Mouse (Mus musculus): Measurements from ENCODE around the gene Arhgap35.
"Not testable (repeated sequence)": the region's sequence is repeated elsewhere in the genome, so short reads cannot be mapped to it uniquely, and the experiment has no call there.

Arhgap35 gene

DNA sequence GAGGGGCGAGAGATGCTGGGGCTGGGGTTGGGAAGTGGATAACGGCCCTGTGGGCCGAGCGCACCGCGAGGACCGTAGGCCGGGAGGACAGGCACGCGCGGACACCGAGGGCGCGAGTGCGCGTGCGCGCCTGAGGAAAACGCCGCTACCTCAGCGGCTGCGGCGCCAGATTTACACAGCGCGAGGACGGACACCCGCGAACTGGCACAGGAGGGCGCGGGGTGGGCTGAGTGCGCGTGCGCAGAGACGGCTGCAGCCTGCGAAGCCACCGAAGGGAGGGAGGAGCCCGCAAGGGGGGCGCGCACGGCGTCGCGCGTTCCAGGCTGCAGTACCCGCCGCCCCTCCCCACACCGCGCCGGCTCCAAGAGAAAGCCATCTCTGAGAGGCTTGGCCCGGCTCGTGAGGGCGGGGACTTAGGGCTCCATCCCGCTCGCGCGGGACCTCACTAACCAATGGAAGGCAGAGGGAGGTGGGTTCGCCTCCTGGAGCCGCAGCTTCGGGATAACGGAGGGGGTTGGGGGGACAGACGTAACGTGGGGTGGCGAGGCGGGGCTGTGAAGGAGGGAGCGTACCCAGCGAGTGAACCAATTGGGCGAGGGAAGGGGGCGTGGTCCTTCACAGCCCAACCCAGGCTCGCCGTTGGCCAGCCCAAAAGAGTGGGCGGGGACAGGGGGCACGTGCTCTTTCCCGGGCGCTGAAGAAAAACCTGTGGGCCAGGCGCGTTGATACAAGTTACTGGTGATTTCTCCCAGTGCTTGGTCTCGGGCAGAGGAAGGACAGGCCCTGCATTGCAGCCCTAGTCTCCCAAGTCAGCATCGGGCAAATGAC is at the start of gene Arhgap35:
Gene Arhgap35, minus strand, starts transcription at position 106 of the 828 bp plus-strand sequence.
- peak; percentile 99 to 100 for DNase-seq

DNA sequence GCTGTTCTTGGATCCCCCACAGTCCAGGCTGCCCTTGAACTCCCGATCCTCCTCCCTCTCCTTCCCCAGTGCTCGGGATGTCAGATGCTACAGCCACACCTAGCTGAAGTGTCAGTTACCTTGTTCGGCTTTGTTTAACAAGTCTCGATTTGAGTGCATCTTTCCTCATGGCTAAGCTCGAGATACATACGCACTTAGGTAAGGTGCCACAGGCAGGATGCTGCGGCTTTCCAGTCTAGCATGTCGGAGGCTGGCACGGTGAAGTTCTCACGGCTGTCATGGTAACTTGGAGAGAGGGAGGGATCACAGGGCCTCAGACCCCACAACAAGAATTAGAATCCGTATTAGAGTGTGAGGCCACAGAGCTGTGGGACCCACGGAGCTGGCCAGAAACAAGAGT is 29.5 kb upstream of the Arhgap35 start:
- no peak for DNase-seq

DNA sequence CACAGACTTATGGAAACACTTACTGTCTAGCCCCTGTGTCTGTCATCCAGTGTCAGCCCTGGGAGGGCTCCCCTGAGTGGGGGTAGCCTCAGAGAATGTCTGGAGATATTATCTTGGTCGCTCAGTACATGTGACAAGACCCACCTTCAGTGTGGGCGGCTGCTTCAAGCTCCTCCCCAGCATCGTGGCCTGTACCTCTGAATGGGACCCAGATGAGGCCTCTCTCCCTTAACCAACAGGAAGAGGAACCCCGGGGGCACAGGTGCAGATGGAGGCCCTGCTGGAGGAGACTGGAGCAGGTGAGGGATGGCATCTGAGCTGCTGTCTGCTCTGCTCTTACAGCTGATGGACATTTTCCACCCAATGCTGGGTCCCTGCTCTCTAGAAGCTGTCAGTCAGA is 28.3 kb upstream of the Arhgap35 start:
- DNase-seq: not testable (repeated sequence)

DNA sequence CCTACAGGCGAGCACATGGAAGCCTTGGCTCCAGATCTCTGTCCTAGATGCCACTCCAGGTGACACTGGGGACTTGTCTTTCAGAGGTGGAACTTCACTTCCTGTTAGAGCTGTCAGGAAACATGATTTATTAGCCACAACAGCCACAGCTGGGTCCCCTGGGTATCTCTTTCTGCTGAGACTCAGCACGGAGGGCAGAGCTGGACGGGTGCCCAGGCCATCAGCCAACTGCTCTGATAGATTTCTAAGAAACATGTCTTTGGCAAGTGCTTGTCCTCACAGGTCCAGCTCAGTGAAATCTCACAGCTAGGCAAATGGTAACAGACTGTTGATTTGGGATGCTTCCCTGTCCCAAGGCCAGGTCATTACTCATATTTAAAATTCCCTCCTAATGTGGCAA is 24.2 kb upstream of the Arhgap35 start:
- DNase-seq: peak; percentile 65 to 78

DNA sequence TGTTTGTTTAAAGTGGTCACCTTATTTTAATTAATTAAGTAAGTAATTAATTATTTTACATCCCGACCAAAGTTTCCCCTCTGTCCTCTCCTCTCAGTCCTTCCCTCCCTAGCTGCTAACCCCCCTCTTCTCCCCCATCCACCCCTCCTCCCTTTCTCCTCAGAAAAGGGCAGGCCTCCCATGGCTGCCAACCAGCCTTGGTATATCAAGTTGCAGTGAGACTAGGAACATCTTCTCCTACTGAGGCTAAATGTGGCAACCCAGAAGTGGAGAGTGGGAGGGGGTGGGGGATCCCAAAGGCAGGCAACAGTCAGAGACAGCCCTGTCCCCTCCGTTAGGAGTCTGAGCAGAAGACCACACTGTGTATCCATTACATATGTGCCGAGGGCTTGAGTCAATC is 20.3 kb upstream of the Arhgap35 start:
- no peak for DNase-seq

DNA sequence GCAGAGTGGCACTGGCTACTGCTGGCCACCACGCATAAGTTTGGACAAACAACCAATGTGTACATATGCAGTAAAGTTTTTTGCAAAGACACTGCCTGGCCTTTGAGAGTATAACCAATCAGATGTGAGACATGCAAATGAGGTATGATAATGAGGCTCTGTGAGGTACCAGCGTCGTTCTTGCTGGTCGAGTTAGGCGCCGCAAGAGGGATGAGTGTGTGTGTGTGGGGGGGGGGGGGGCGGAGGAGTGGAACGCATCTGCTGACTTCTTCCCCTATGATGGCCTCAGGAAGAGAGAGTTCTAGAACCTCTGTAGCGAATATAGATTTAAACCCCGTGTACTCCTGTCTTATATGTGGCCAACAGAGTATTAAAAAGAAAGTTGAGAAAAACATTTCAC is 19.1 kb upstream of the Arhgap35 start:
- DNase-seq: not testable (repeated sequence)

DNA sequence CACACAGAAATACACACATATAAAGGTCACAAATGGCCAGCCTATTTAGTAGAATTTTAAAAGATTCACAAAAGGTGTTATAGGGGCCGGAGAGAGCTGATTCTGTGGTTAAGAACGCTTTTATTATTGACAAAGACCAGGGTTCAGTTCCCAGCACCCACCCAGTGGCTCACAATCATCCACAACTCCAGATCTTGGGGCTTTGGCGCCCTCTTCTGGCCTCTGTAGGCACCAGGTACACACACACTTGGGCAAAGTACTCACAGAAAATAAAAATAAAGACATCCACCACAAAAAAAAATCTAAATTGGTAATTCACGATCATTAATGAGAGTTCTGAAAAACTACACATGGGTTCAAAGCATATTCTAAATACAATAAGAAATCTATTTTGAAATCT is 17.1 kb upstream of the Arhgap35 start:
- DNase-seq: no peak

DNA sequence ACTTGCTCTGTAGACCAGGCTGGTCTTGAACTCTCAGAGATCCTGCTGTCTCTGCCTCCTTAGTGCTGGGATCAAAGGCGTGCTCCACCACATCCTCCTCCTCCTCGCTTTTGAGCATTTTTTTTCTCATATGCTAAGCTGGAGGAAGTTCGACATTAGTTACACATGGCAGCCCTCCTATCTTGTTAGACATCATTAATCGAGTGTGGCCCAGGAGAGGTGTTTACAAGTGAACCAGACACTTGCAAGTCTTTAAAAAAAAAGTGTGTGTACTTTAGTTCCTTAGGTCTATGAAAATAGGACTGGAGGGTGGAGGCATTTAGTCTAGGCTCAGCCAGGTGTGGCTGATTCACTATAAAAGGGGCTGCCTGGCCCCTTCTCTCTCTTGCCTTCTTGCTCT is 16.2 kb upstream of the Arhgap35 start:
- no peak for DNase-seq

DNA sequence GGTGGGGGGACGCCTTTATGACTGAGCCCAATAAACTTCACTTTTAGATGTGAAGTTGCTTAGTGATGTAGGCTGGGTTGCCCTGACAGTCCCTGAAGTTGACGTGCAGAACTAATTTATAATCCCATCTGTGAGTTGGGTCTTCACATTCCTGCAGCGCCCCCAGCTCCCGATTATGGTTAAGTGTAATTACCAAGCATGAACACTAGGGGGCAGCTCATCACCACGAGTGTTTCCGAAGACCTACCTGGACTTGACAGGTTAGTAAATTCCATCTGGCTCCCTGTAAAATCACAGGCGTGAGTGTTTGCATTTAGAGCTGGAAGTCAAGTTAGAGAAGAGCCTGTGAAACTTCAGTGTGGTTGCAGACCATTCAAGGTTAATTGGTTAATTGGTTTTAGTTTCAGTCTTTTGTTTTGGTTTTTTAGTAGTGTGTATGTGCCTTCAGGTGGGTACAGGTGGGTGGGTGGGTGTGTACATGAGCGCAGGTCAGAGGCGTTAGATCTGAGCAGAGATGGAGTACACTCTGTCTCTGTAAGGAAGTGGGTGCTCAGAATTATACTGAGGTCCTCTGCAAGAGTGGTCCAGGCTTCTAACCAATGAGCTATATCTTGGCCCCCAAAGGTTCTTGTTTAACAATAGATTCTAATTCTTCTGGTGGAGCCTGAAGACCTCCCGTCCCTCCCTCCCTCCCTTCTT is 15.0 kb upstream of the Arhgap35 start:
- DNase-seq: peak in 1 of 2 experiments; percentile 55

DNA sequence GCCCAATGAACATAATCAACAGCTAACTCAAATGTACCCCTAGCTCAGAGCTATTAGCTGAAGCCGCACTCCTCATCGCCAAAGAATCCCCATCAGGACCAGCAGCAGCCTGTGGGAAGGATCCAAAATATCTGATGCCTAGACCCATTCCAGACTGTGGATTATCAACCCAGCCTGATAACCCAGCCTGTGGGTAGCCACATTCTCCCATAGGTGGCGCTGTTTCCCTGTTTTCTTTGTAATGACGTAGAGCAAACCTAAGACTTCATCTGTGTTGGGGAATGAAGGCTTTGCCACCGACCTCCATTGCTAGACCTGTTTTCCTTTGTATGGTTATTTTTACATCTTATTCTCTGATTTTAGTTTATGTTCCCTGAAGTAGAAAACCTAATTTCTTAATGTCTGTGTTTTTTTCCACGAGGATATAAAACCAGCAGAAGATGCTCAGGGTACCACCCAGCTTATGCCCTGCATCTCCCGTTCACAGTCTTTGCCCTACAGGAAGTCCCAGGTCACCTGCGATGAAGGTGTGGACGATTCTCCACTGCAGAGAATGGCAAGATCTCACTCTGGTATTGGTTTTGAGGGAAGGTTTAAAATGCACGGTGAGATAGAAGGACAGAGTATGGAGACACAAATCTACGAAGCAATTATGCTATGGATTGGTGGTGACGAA is 13.4 kb upstream of the Arhgap35 start:
- DNase-seq: peak; percentile 57 to 78

DNA sequence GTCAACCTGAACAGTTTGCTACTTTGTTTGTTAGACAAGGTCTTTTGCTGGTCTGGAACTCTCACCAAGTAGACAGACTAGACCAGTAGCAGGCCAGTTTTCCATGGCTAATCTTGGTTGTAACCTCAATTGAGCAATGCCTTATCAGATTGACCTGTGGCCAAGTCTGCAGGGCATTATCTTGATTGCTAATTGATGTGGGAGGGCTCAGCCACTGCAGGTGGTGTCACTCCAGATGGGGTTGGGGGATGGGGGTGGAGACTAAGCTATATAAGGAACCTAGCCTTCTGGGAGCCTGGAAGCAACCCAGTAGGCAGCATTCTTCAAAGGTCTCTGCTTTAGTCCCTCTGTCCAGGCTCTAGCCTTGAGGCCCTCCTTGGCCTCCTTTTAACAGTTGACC is 8.9 kb upstream of the Arhgap35 start:
- peak; percentile 27 to 45 for DNase-seq

DNA sequence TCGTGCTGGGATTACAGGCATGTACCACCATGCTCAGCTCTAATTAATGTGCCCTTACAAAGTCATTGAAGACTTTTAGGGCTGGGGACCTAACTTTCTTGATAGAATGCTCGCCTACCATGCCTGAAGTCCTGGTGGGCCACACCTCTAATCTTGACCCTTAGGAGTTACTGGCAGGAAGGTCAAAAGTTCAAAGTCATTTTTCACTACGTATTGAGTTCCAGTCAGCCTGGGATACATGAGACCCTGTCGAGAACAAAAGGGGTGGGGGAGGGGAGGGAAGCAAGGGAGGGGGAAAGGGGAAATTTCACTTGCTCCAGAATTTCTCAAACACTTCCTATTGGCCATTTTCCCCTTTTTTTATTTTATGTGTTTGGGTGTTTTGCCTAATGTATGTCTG is 8.3 kb upstream of the Arhgap35 start:
- no peak for DNase-seq

DNA sequence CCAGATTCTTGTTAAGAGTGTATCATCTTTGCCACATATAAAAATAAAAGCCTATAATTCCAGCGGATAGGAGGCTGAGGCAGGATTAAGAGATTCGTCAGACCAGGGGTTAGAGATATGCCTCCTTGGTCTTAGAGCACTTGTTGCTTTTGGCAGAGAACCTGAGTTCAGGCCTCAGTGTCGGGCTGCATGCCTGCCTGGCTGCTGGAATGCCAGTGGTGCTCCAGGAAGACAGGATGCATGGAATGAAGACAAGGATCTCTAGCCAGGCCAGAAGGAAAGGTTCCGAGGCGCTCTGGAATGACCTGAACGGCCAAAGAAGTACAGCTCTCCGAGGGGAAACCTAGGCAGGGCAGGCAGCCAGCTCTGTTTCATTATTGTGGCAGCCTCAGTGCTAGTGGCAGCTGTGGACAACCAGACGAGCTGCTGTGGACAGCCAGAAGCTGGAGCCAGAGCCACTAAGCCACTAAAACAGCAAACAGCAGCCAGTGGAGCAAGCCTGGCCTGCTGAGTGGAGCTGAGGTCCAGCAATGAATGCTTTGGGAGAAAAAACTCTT is 6.4 kb upstream of the Arhgap35 start:
- peak in 1 of 2 experiments; percentile 14 for DNase-seq

DNA sequence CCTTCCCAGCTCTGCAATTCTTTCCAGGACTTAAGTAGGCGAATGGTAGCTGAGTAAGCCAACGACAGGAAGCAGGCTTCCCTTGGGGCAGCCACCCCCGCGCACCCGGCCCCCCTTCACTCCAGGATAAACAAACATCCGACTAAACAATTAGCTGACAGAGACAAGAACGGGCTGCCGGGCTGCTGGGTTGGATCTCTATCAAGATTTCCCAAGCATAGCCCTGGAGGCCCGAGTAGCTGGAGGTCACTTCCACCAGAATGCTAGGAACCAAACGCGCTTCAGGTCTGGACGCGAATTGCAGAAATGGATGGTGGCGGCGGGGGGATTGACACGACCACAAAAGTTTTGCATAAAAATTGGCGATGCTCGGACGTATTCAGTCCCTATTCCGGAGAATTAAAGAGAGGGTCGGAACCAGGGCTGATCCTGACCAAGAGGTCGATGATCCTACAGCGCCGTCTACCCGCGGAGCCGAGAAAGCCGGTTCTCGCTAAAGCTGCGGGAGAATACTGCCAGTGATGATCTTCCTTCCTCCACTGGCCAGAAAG is 3.9 kb upstream of the Arhgap35 start:
- peak; percentile 84 to 87 for DNase-seq

DNA sequence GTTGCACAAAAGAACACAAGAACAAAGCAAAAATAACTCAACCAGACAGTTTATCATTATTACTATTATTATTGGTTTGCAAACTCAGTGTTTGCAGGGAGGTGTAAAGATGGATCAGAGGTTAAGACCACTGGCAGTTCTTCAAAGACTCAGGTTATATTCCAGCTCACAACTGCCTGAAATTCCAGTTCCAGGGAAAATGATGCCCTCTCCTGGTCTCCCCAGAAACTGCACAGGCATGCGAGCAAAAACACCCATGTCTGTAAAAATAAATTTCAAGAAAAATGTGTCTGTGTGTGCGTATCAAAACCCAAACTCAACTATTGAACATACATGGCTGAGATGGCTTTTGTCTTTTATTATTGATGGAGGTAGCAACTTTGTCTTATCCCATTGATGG is 2.3 kb upstream of the Arhgap35 start:
- peak; percentile 58 to 80 for DNase-seq

DNA sequence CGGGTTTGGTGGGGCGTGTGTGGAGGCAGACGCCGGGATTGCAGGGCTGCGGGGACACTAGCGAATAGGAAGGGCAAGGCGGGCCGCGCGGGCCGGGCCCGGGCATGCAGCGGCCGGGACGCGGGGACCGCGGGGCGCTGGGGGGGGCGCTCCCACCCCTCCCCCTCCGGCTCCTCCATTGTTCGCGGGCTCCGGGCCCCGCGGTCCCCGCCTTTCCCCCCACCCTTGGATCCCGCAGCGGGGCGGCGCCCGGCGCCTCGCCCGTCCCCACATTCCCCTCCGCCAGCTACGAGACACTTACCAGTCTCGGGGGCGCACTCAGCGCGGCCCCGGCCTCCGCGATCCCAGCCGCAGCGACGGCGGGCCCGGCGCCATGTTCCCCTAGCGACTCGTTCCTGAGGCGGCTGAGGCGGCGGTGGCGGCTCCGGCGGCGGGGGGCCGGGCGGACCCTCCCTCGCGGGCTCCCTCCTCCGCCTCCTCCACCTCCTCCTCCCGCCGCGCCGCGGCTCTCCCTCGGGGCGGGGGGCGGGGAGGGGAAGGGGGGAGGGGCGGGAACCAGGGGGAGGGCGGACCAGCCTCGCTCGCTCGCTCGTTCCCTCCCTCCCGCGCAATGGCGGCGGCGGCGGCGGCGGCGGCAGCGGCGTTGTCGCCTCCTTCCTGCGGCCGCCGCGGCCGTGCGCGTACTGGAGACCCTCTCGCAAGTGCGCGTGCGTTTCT is 464 bp downstream of the Arhgap35 start:
- peak; percentile 57 to 87 for DNase-seq

DNA sequence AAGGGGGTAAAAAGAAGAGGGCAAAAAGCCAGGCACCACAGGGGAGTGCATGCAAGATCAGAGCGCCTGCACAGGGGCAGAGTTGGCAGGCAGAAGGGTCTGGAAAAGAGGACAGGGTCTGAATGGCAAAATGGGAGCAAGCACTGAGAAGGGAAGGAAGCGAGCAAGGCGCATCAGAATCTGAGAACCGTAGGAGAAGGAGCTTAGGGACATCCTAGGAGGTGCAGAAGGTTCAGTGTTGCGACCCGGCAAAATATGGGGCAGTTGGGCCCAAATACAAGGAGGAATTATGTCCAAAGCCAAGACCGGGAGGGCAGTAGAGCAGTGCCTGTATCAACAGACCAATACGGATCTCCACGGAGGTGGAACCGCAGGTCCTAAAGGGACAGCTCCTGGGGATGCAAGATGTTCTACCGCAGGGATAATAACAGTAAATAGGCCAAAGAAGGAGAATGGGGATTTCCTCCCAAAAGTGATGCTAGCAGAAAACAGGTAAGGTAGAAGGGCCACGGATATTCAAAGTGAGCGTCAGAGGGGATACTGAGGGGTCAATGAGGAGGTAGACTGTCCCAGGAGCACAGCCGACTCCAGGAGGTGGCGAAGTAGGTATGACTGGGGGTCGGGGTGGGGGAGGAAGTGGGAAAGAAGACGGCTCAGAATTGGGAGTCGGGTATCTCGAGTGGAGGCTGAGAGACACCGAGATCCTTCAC is 1.2 kb downstream of the Arhgap35 start:
- DNase-seq: no peak

DNA sequence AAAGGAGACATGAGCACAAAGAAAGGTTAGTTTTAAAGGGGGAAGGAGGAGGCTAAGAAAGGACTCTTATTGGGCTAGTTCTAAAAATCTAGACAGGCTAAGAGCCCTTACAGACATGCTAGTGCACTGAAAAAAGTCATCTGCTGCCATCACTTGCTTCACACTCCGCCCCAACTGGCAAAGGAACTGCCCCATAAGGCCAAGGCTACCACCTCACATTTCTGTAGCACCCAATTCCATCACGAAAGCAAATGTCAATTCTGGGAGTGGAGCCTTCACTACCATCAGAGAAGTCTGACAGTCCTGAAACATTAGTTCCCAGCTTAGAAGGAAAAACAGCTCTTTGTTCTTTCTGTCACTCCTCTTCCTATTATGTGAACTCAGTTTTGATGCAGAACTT is 4.4 kb downstream of the Arhgap35 start:
- no peak for DNase-seq

DNA sequence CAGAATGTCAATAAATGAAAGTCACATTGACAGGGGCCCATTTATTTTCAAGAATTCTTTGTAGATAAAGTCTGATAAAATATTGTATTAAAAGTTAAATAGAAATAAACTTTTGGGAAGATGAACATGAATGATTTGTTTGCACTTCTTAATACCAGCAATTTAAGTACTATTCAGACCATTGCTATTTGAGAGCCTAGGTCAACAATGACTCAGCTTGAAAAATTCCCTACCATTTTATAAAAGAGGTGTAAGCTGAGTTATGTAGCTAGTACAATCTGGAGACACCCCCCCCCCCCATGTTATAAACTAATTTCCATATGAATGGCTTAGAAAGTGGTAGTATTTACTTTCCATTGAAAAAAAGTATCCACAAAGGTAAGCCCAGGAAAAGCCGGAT is 5.8 kb downstream of the Arhgap35 start:
- no peak for DNase-seq

DNA sequence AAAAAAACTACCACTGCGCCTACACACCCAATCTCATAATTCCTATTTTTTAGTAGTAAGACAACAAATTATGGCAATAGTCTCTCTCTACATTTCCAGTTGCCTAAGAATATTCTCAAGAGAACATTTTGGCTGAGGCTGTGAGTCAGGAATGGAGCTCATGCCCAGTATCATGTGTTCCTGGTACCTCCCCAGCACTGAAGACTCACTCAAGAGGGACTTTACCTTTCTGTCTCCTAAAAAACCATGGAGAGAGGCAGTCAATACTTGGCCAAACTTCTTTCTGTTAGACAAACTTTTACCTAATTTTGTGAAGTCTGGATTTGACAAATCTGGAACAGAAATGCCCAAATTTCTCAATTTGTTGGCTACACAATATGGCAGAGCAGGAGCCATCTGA is 6.7 kb downstream of the Arhgap35 start:
- no peak for DNase-seq

DNA sequence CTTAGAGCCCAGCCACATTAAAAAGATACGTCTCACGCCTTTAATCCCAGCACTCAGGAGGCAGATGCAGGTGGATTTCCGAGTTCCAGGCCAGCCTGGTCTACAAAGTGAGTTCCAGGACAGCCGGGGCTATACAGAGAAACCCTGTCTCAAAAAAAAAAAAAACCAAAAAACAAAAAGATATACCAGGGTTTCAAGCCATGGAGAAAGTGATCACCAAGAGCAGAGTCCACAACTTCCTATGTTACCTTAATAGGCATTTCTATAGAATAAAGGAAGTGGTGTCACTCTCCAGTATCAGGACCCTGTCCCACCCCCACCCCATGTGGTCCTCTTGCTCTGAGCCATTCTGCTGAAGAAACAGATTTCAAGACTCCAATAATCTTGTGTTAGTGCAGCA is 8.0 kb downstream of the Arhgap35 start:
- DNase-seq: not testable (repeated sequence)

DNA sequence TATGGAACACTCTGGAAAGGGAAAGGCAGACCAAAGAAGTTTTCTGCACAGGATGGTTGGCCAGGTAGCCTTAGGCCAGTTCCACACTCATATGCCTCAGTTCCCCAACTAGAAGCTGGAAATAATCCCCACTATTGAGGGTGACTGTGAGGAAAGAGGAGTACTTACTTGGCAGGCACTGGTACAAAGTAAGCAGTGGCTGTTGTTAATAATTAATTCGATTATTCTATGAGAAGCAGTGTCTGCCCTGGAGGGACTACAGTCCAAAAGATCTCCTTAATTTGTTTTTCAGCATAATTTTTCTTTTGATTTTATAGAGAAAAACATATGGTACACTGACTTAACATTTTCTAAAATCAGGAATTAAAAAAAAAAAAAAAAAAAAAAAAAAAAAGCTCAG is 10.7 kb downstream of the Arhgap35 start:
- no peak for DNase-seq

All from kidney, postnatal 25 days (tissue).